Mouse (Mus musculus): Measurements from ENCODE around the gene Ccnc. TPM values are rescaled to one million over a fixed set of nuclear protein-coding genes. Genes with fewer than 3 reads are reported as not detected.

Gene Ccnc
- polyA plus RNA-seq, 1 experiment from 2014 or later: 47.4 TPM

- Histone ChIP-seq H3K4me1 (0 out of 2 replicates have a peak, but pooled peaks cover 5% of the 10 kb centered on the region), H3K4me2 (no peak overlapping the region), H3K9ac (no peak overlapping the region), H3K27ac (no peak overlapping the region), H3K36me3 (peaks cover 42% of the 10 kb centered on the region), H3K27me3 (no peaks in the 10 kb centered on the region), H3K4me3 (no peak overlapping the region), H3K9me3 (no peaks in the 10 kb centered on the region)
- no peak for ATAC-seq (ENCODE audit: borderline replicate concordance, extremely low read depth, low FRiP score, low TSS enrichment)
- 92% methylated on average over 12 of the region's 12 CpGs for WGBS
These were observed 53.6 kb downstream of the Ccnc start for GRCm38 (mm10) chr4:21780816-21781726.

- no peak for ATAC-seq (ENCODE audit: borderline replicate concordance, extremely low read depth, low FRiP score, low TSS enrichment)
- Histone ChIP-seq H3K4me2 (no peak overlapping the region), H3K4me1 (no peaks in the 10 kb centered on the region), H3K27me3 (no peaks in the 10 kb centered on the region), H3K9ac (no peak overlapping the region), H3K9me3 (no peaks in the 10 kb centered on the region), H3K36me3 (peaks cover 59% of the 10 kb centered on the region), H3K27ac (no peak overlapping the region), H3K4me3 (no peak overlapping the region)
- 95% methylated on average over 12 of the region's 12 CpGs for WGBS
These were observed 58.8 kb downstream of the Ccnc start for GRCm38 (mm10) chr4:21786268-21786667.

GRCm38 (mm10) chr4:21788903-21789302 is 61.4 kb downstream of the Ccnc start:
- H3K36me3 ChIP-seq: peaks cover 49% of the 10 kb centered on the region
- 86% methylated on average over 6 of the region's 6 CpGs for WGBS
- ATAC-seq (ENCODE audit: borderline replicate concordance, extremely low read depth, low FRiP score, low TSS enrichment): no peak

GRCm38 (mm10) chr4:21789836-21790235 is 62.3 kb downstream of the Ccnc start:
- H3K27me3 ChIP-seq: no peaks in the 10 kb centered on the region
- no peak overlapping the region for H3K9ac ChIP-seq
- no peaks in the 10 kb centered on the region for H3K4me1 ChIP-seq
- H3K9me3 ChIP-seq: no peaks in the 10 kb centered on the region
- peaks cover 40% of the 10 kb centered on the region for H3K36me3 ChIP-seq
- no peak overlapping the region for H3K4me3 ChIP-seq
- no peak overlapping the region for H3K4me2 ChIP-seq
- H3K27ac ChIP-seq: no peak overlapping the region
- WGBS: 78% methylated on average over 4 of the region's 4 CpGs
- ATAC-seq (ENCODE audit: borderline replicate concordance, extremely low read depth, low FRiP score, low TSS enrichment): no peak

More at GRCm38 (mm10) chr4:21788903-21789302, 61.4 kb downstream of the Ccnc start:
- H3K9me3 ChIP-seq: no peaks in the 10 kb centered on the region
- H3K4me3 ChIP-seq: no peak overlapping the region
- H3K27ac ChIP-seq: no peak overlapping the region
- H3K4me1 ChIP-seq: no peaks in the 10 kb centered on the region
- H3K9ac ChIP-seq: no peak overlapping the region
- H3K4me2 ChIP-seq: no peak overlapping the region
- H3K27me3 ChIP-seq: no peaks in the 10 kb centered on the region

GRCm38 (mm10) chr4:21793631-21794030 is 66.1 kb downstream of the Ccnc start:
- no peak for ATAC-seq (ENCODE audit: borderline replicate concordance, extremely low read depth, low FRiP score, low TSS enrichment)
- Histone ChIP-seq H3K4me3 (no peak overlapping the region), H3K4me1 (no peaks in the 10 kb centered on the region), H3K27me3 (no peaks in the 10 kb centered on the region), H3K36me3 (peaks cover 25% of the 10 kb centered on the region), H3K27ac (no peak overlapping the region), H3K4me2 (no peak overlapping the region), H3K9me3 (no peaks in the 10 kb centered on the region), H3K9ac (no peak overlapping the region)
- WGBS: 36% methylated on average over 3 of the region's 3 CpGs

GRCm38 (mm10) chr4:21801013-21801412 is 73.5 kb downstream of the Ccnc start:
- Histone ChIP-seq H3K27me3 (no peaks in the 10 kb centered on the region), H3K4me2 (no peak overlapping the region), H3K9me3 (no peaks in the 10 kb centered on the region), H3K27ac (no peak overlapping the region), H3K36me3 (peaks cover 38% of the 10 kb centered on the region), H3K9ac (no peak overlapping the region), H3K4me1 (no peaks in the 10 kb centered on the region), H3K4me3 (no peak overlapping the region)
- no peak for ATAC-seq (ENCODE audit: borderline replicate concordance, extremely low read depth, low FRiP score, low TSS enrichment)
- 93% methylated on average over 1 of the region's 1 CpGs for WGBS

- H3K4me3 ChIP-seq: no peak overlapping the region
- H3K4me1 ChIP-seq: no peaks in the 10 kb centered on the region
- H3K27ac ChIP-seq: no peak overlapping the region
- 88% methylated on average over 2 of the region's 2 CpGs for WGBS
- ATAC-seq (ENCODE audit: borderline replicate concordance, extremely low read depth, low FRiP score, low TSS enrichment): no peak
- H3K27me3 ChIP-seq: no peaks in the 10 kb centered on the region
- peaks cover 38% of the 10 kb centered on the region for H3K36me3 ChIP-seq
- no peak overlapping the region for H3K9ac ChIP-seq
- H3K9me3 ChIP-seq: no peaks in the 10 kb centered on the region
- no peak overlapping the region for H3K4me2 ChIP-seq
These were observed 74.1 kb downstream of the Ccnc start for GRCm38 (mm10) chr4:21801620-21802019.

- Histone ChIP-seq H3K4me1 (no peaks in the 10 kb centered on the region), H3K9ac (no peak overlapping the region), H3K4me2 (no peak overlapping the region), H3K9me3 (no peaks in the 10 kb centered on the region), H3K27ac (no peak overlapping the region), H3K36me3 (peaks cover 19% of the 10 kb centered on the region), H3K27me3 (no peaks in the 10 kb centered on the region), H3K4me3 (no peak overlapping the region)
- WGBS: 84% methylated on average over 5 of the region's 5 CpGs
- no peak for ATAC-seq (ENCODE audit: borderline replicate concordance, extremely low read depth, low FRiP score, low TSS enrichment)
These were observed 79.7 kb downstream of the Ccnc start for GRCm38 (mm10) chr4:21807204-21807603.

Other genes starting within 250 kb of the Ccnc start
- gene Prdm13, start 41.7 kb upstream of the Ccnc start, polyA plus RNA-seq (2015; fragmentation: Nextera tagmentation; extraction: Ambion mirVana): not detected in 2 replicates
- gene Usp45, start 39.5 kb downstream of the Ccnc start, polyA plus RNA-seq (2015; fragmentation: Nextera tagmentation; extraction: Ambion mirVana): 8.8 and 8.9 TPM in 2 replicates
- gene Tstd3, start 39.5 kb downstream of the Ccnc start, polyA plus RNA-seq (2015; fragmentation: Nextera tagmentation; extraction: Ambion mirVana): 9.6 and 11.2 TPM in 2 replicates
- gene Pnisr, start 119.9 kb downstream of the Ccnc start, polyA plus RNA-seq (2015; fragmentation: Nextera tagmentation; extraction: Ambion mirVana): 119 and 130 TPM in 2 replicates
- gene Coq3, start 152.0 kb downstream of the Ccnc start, polyA plus RNA-seq (2015; fragmentation: Nextera tagmentation; extraction: Ambion mirVana): 14.0 and 15.4 TPM in 2 replicates
- 3.4 and 3.5 TPM in 2 replicates for gene Faxc, start 203.6 kb downstream of the Ccnc start, polyA plus RNA-seq (2015; fragmentation: Nextera tagmentation; extraction: Ambion mirVana)